Mouse (Mus musculus) embryonic facial prominence, embryonic 13.5 days (tissue): ENCODE results near the gene Pycr1. TPM values are rescaled to one million over a fixed set of nuclear protein-coding genes. Genes with fewer than 3 reads are reported as not detected.

Experiments used
- ATAC-seq: fragments of 200-750 bp; cut with Nextera tagmentation; 2 replicates; pipeline ENCODE4 v1.8.0; 2017; ENCODE audit warnings: low read depth; ENCODE audit not compliant: insufficient number of reproducible peaks, insufficient read depth, low FRiP score, low TSS enrichment
- H3K27ac ChIP-seq: fragments of 300-500 bp; sonication (generic); 2 replicates; pipeline ENCODE4 v1.5.1; 2015; ENCODE audit warnings: moderate library complexity, mild to moderate bottlenecking, inconsistent platforms
- H3K27me3 ChIP-seq: fragments of 300-500 bp; sonication (generic); 2 replicates; pipeline ENCODE4 v1.6.1; 2015; ENCODE audit warnings: mild to moderate bottlenecking, inconsistent platforms
- H3K36me3 ChIP-seq: fragments of 300-500 bp; sonication (generic); 2 replicates; pipeline ENCODE4 v1.6.1; 2015; ENCODE audit warnings: mild to moderate bottlenecking, inconsistent platforms
- H3K4me1 ChIP-seq: fragments of 300-500 bp; sonication (generic); 2 replicates; pipeline ENCODE4 v1.6.1; 2015; ENCODE audit warnings: inconsistent platforms
- H3K4me2 ChIP-seq: fragments of 300-500 bp; sonication (generic); 2 replicates; pipeline ENCODE4 v1.6.1; 2015; ENCODE audit warnings: moderate library complexity, mild to moderate bottlenecking, inconsistent platforms
- H3K4me3 ChIP-seq: fragments of 300-500 bp; sonication (generic); 2 replicates; pipeline ENCODE4 v1.5.1; 2015; ENCODE audit warnings: mild to moderate bottlenecking, inconsistent platforms
- H3K9ac ChIP-seq: fragments of 300-500 bp; sonication (generic); 2 replicates; pipeline ENCODE4 v1.6.1; 2015; ENCODE audit warnings: mild to moderate bottlenecking, inconsistent platforms
- H3K9me3 ChIP-seq: fragments of 300-500 bp; sonication (generic); 2 replicates; pipeline ENCODE4 v1.6.1; 2016; ENCODE audit warnings: inconsistent platforms
- WGBS: fragments of 180-500 bp; shearing (Covaris S2); methylation state at CpG from one replicate; pipeline ENCODE4 v1.1.7; 2015; ENCODE audit warnings: mixed read lengths; 5-methylcytosine and 5-hydroxymethylcytosine counted together
- microRNA-seq: library from miRNA; unstranded; fragments of <30 nt; microRNA quantifications from one replicate; pipeline ENCODE4, GENCODE M21; 2016
- polyA plus RNA-seq: library from polyadenylated mRNA; unstranded; fragments of >200 nt; fragmentation: Nextera tagmentation; extraction: Ambion mirVana; gene quantifications from 2 replicates; pipeline ENCODE4 v1.2.1, GENCODE M21; 2015

The Pycr1 gene
- polyA plus RNA-seq, 1 experiment from 2014 or later = 34.9 TPM

- H3K27ac ChIP-seq = peak overlapping the region; percentile 94
- peak overlapping the region; percentile 98 for H3K4me3 ChIP-seq
- H3K9ac ChIP-seq = peak overlapping the region; percentile 99
- H3K27me3 ChIP-seq = no peaks in the 10 kb centered on the region
- no peaks in the 10 kb centered on the region for H3K9me3 ChIP-seq
- peak overlapping the region; percentile 98 for H3K4me2 ChIP-seq
- peaks cover 27% of the 10 kb centered on the region for H3K4me1 ChIP-seq
- peak; percentile 49 for ATAC-seq
- 4% methylated on average over 95 of the region's 99 CpGs for WGBS
- H3K36me3 ChIP-seq = peaks cover 66% of the 10 kb centered on the region
These were observed 46.0 kb downstream of the Pycr1 start for GRCm38 (mm10) chr11:120597240-120598235.

- peaks cover 4% of the 10 kb centered on the region; the same call in 1 of the 2 replicates for H3K9me3 ChIP-seq
- H3K9ac ChIP-seq = no peak overlapping the region
- H3K36me3 ChIP-seq = peaks cover 96% of the 10 kb centered on the region
- ATAC-seq = no peak
- 95% methylated on average over 6 of the region's 6 CpGs for WGBS
- no peak overlapping the region for H3K4me2 ChIP-seq
- no peaks in the 10 kb centered on the region for H3K4me1 ChIP-seq
- no peak overlapping the region for H3K27ac ChIP-seq
- H3K4me3 ChIP-seq = no peak overlapping the region
- H3K27me3 ChIP-seq = no peaks in the 10 kb centered on the region
These were observed 55.0 kb downstream of the Pycr1 start for GRCm38 (mm10) chr11:120588531-120588930.

Small RNA genes lying within 50 kb of the gene (microRNA-seq; reads per million reads assigned to microRNA genes)
- gene Mir6936 = 0.92 reads per million

Other genes starting within 250 kb of the Pycr1 start
- gene Nploc4, start 206.1 kb downstream of the Pycr1 start, polyA plus RNA-seq = 34.7 and 37.4 TPM in 2 replicates
- gene Tspan10, start 201.1 kb downstream of the Pycr1 start, polyA plus RNA-seq = 0.30 and 0.35 TPM in 2 replicates
- gene Pde6g, start 190.3 kb downstream of the Pycr1 start, polyA plus RNA-seq = 0.29 TPM in 1 of 2 replicates, not detected in the other
- 15.8 TPM in 2 replicates for gene Oxld1, start 185.7 kb downstream of the Pycr1 start, polyA plus RNA-seq
- 39.8 and 45.0 TPM in 2 replicates for gene Ccdc137, start 185.7 kb downstream of the Pycr1 start, polyA plus RNA-seq
- 59.6 and 63.6 TPM in 2 replicates for gene Arl16, start 176.2 kb downstream of the Pycr1 start, polyA plus RNA-seq
- gene Mrpl12, start 159.2 kb downstream of the Pycr1 start, polyA plus RNA-seq = 134 and 138 TPM in 2 replicates
- gene Slc25a10, start 151.9 kb downstream of the Pycr1 start, polyA plus RNA-seq = 50.1 and 54.3 TPM in 2 replicates
- 1.3 and 1.7 TPM in 2 replicates for gene Gcgr, start 113.1 kb downstream of the Pycr1 start, polyA plus RNA-seq
- 219 and 247 TPM in 2 replicates for gene Mcrip1, start 94.0 kb downstream of the Pycr1 start, polyA plus RNA-seq
- not detected in 2 replicates for gene Ppp1r27, start 92.6 kb downstream of the Pycr1 start, polyA plus RNA-seq
- 684 and 710 TPM in 2 replicates for gene P4hb, start 70.5 kb downstream of the Pycr1 start, polyA plus RNA-seq
- 535 and 580 TPM in 2 replicates for gene Arhgdia, start 62.1 kb downstream of the Pycr1 start, polyA plus RNA-seq
- 492 and 529 TPM in 2 replicates for gene Alyref, start 45.4 kb downstream of the Pycr1 start, polyA plus RNA-seq
- 219 and 222 TPM in 2 replicates for gene Anapc11, start 45.3 kb downstream of the Pycr1 start, polyA plus RNA-seq
- 0.98 and 1.7 TPM in 2 replicates for gene Npb, start 35.3 kb downstream of the Pycr1 start, polyA plus RNA-seq
- 150 and 152 TPM in 2 replicates for gene Pcyt2, start 25.8 kb downstream of the Pycr1 start, polyA plus RNA-seq
- gene Sirt7, start 18.5 kb downstream of the Pycr1 start, polyA plus RNA-seq = 26.6 and 30.0 TPM in 2 replicates
- 22.0 and 30.0 TPM in 2 replicates for gene Mafg, start 10.2 kb downstream of the Pycr1 start, polyA plus RNA-seq
- not detected in 2 replicates for gene Myadml2, start 4.4 kb upstream of the Pycr1 start, polyA plus RNA-seq
- gene Notum, start 17.4 kb upstream of the Pycr1 start, polyA plus RNA-seq = 4.3 and 7.2 TPM in 2 replicates
- gene Aspscr1, start 29.2 kb upstream of the Pycr1 start, polyA plus RNA-seq = 109 and 123 TPM in 2 replicates
- 132 and 154 TPM in 2 replicates for gene Cenpx, start 70.0 kb upstream of the Pycr1 start, polyA plus RNA-seq
- 71.0 and 77.8 TPM in 2 replicates for gene Lrrc45, start 70.2 kb upstream of the Pycr1 start, polyA plus RNA-seq
- gene Rac3, start 77.7 kb upstream of the Pycr1 start, polyA plus RNA-seq = 66.0 and 72.6 TPM in 2 replicates
- 17.9 and 18.3 TPM in 2 replicates for gene Dcxr, start 83.5 kb upstream of the Pycr1 start, polyA plus RNA-seq
- gene Cbr2, start 88.3 kb upstream of the Pycr1 start, polyA plus RNA-seq = 27.1 and 32.3 TPM in 2 replicates
- 4.3 and 9.4 TPM in 2 replicates for gene Hmga1b, start 119.0 kb upstream of the Pycr1 start, polyA plus RNA-seq
- gene Rfng, start 140.4 kb upstream of the Pycr1 start, polyA plus RNA-seq = 52.2 and 52.4 TPM in 2 replicates
- gene Gps1, start 140.5 kb upstream of the Pycr1 start, polyA plus RNA-seq = 223 and 233 TPM in 2 replicates
- 53.7 and 61.0 TPM in 2 replicates for gene Dus1l, start 152.6 kb upstream of the Pycr1 start, polyA plus RNA-seq
- gene Fasn, start 180.8 kb upstream of the Pycr1 start, polyA plus RNA-seq = 49.3 and 52.2 TPM in 2 replicates